Mouse (Mus musculus) embryonic facial prominence, embryonic 11.5 days (tissue): ENCODE measurements around the gene Ly6g6c. TPM values are rescaled to one million over a fixed set of nuclear protein-coding genes. Genes with fewer than 3 reads are reported as not detected.

Experiments used
- ATAC-seq: fragments of 200-750 bp; cut with Nextera tagmentation; replicated peaks from 2 replicates; pipeline ENCODE4 v1.8.0; 2017; ENCODE audit warnings: low read depth; ENCODE audit not compliant: insufficient number of reproducible peaks, low FRiP score, low TSS enrichment
- DNase-seq: peaks from one replicate; pipeline ENCODE4 v3.0.0-alpha.2; 2015; ENCODE audit warnings: low spot score
- H3K27ac ChIP-seq: fragments of 300-500 bp; sonication (generic); replicated peaks from 2 replicates; pipeline ENCODE4 v1.5.1; 2014; ENCODE audit warnings: mild to moderate bottlenecking, low read depth, low read length, control low read depth
- H3K27me3 ChIP-seq: fragments of 300-500 bp; sonication (generic); 2 replicates; pipeline ENCODE4 v1.6.1; 2014; ENCODE audit warnings: mild to moderate bottlenecking, low read length, moderate library complexity, mixed read lengths; ENCODE audit not compliant: control insufficient read depth, insufficient read depth
- H3K36me3 ChIP-seq: fragments of 300-500 bp; sonication (generic); replicated peaks from 2 replicates; pipeline ENCODE4 v1.6.1; 2014; ENCODE audit warnings: low read depth, mild to moderate bottlenecking, low read length, moderate library complexity, mixed read lengths; ENCODE audit not compliant: control insufficient read depth, insufficient read depth
- H3K4me1 ChIP-seq: fragments of 300-500 bp; sonication (generic); 2 replicates; pipeline ENCODE4 v1.6.1; 2014; ENCODE audit warnings: low read length, mixed read lengths; ENCODE audit not compliant: control insufficient read depth, insufficient read depth
- H3K4me2 ChIP-seq: fragments of 300-500 bp; sonication (generic); 2 replicates; pipeline ENCODE4 v1.6.1; 2014; ENCODE audit warnings: low read depth, mild to moderate bottlenecking, control low read depth, low read length, moderate library complexity
- H3K4me3 ChIP-seq: fragments of 300-500 bp; sonication (generic); 2 replicates; pipeline ENCODE4 v1.5.1; 2014; ENCODE audit warnings: low read depth, low read length, control low read depth
- H3K9ac ChIP-seq: fragments of 300-500 bp; sonication (generic); replicated peaks from 2 replicates; pipeline ENCODE4 v1.6.1; 2014; ENCODE audit warnings: mild to moderate bottlenecking, control low read depth, low read length
- H3K9me3 ChIP-seq: fragments of 300-500 bp; sonication (generic); replicated peaks from 2 replicates; pipeline ENCODE4 v1.6.1; 2016; ENCODE audit warnings: mild to moderate bottlenecking, low read length, inconsistent platforms, mixed read lengths; ENCODE audit not compliant: control insufficient read depth
- WGBS: fragments of 180-500 bp; shearing (Covaris S2); extraction: QIAGEN DNeasy Blood & Tissue Kit; methylation state at CpG from one replicate; pipeline ENCODE4 v1.1.7; 2014; 5-methylcytosine and 5-hydroxymethylcytosine counted together
- polyA plus RNA-seq: library from polyadenylated mRNA; unstranded; fragments of >200 nt; fragmentation: Nextera tagmentation; extraction: Ambion mirVana; gene quantifications from 2 replicates; pipeline ENCODE4 v1.2.1, GENCODE M21; 2014

Gene Ly6g6c
- polyA plus RNA-seq, 1 experiment from 2014 or later, result not detected

DNA sequence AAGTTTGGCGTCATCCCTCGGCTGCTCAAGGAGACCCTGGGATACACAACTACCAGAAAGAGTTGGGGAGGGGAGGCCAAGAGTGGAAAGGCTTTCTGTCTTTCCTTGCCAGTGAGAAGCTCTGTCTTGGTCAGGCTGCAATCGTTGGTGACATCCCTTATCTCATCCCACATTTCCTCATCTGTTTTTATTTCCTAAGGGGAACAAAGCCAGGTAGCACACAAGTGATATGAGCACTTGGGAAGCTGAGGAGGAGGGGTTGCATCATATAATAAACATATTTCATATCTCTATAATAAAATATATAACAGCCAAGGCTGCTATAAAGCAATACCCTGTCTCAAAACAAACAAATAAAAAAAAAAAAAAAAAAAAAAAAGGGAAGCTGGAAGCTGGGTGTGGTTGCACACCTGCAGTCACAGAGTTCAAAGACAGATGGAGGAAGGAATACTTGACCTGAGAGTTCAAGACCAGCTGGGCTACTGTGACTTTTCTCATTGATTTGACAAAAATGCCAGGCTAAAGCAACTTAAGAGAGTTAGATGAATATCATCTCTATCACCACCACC is 18.8 kb downstream of the Ly6g6c start:
- H3K4me1 ChIP-seq, result no peaks in the 10 kb centered on the region
- H3K4me3 ChIP-seq, result no peak overlapping the region
- ATAC-seq (no peak), DNase-seq (no peak)
- no peaks in the 10 kb centered on the region for H3K36me3 ChIP-seq
- no peak overlapping the region for H3K9ac ChIP-seq
- H3K4me2 ChIP-seq, result no peak overlapping the region
- H3K27me3 ChIP-seq, result no peaks in the 10 kb centered on the region
- H3K27ac ChIP-seq, result no peak overlapping the region
- WGBS, result 72% methylated on average over 3 of the region's 3 CpGs
- H3K9me3 ChIP-seq, result no peaks in the 10 kb centered on the region

GRCm38 (mm10) chr17:35085208-35085865 is 20.1 kb downstream of the Ly6g6c start, which contains the start of gene Ly6g6f:
Gene Ly6g6f (minus strand): TSS chr17:35085610.
- no peak within 1 kb of the TSS for H3K4me2 ChIP-seq
- no peaks in the 10 kb centered on the region for H3K27me3 ChIP-seq
- DNase-seq, result no peak
- H3K27ac ChIP-seq, result no peak within 1 kb of the TSS
- no peak for ATAC-seq
- WGBS, result 78% methylated on average over 7 of the region's 7 CpGs
- H3K9ac ChIP-seq, result no peak within 1 kb of the TSS
- H3K36me3 ChIP-seq, result no peaks in the 10 kb centered on the region
- no peaks in the 10 kb centered on the region for H3K9me3 ChIP-seq
- peaks cover 3% of the 10 kb centered on the region for H3K4me1 ChIP-seq
- no peak within 1 kb of the TSS for H3K4me3 ChIP-seq

- Histone ChIP-seq H3K27me3 (no peaks in the 10 kb centered on the region), H3K4me3 (no peak overlapping the region), H3K4me2 (no peak overlapping the region), H3K36me3 (0 out of 2 replicates have a peak, but pooled peaks cover 3% of the 10 kb centered on the region), H3K4me1 (peaks cover 3% of the 10 kb centered on the region), H3K9ac (no peak overlapping the region), H3K9me3 (no peaks in the 10 kb centered on the region), H3K27ac (no peak overlapping the region)
- 51% methylated on average over 2 of the region's 2 CpGs for WGBS
- DNase-seq (no peak), ATAC-seq (no peak)
Measured at GRCm38 (mm10) chr17:35088151-35088550, 23.0 kb downstream of the Ly6g6c start.

- H3K27ac ChIP-seq, result peak within 1 kb of the TSS; percentile 87
- ATAC-seq (peak; percentile 96), DNase-seq (peak; percentile 96)
- peak within 1 kb of the TSS; percentile 47 for H3K4me2 ChIP-seq
- H3K36me3 ChIP-seq, result 0 out of 2 replicates have a peak, but pooled peaks cover 3% of the 10 kb centered on the region
- H3K9me3 ChIP-seq, result no peaks in the 10 kb centered on the region
- H3K9ac ChIP-seq, result peak within 1 kb of the TSS; percentile 88
- H3K27me3 ChIP-seq, result no peaks in the 10 kb centered on the region
- H3K4me3 ChIP-seq, result peak within 1 kb of the TSS; percentile 44
- peaks cover 3% of the 10 kb centered on the region for H3K4me1 ChIP-seq
- WGBS, result 3% methylated on average over 63 of the region's 67 CpGs
Measured at GRCm38 (mm10) chr17:35088825-35089644, 23.8 kb downstream of the Ly6g6c start, which contains the start of gene Abhd16a. Gene Abhd16a (plus strand): TSS chr17:35089263.

- Histone ChIP-seq H3K27me3 (no peaks in the 10 kb centered on the region), H3K9ac (peak overlapping the region; percentile 88), H3K9me3 (no peaks in the 10 kb centered on the region), H3K36me3 (peaks cover 3% of the 10 kb centered on the region; the same call in 1 of the 2 replicates), H3K27ac (no peak overlapping the region), H3K4me3 (peak overlapping the region; percentile 44), H3K4me1 (peaks cover 3% of the 10 kb centered on the region), H3K4me2 (peak overlapping the region; percentile 47)
- 70% methylated on average over 8 of the region's 8 CpGs for WGBS
- no peak for DNase-seq
- no peak for ATAC-seq
Measured at GRCm38 (mm10) chr17:35090166-35090932, 25.2 kb downstream of the Ly6g6c start.

GRCm38 (mm10) chr17:35092403-35093198 is 27.4 kb downstream of the Ly6g6c start:
- ATAC-seq, result no peak
- Histone ChIP-seq H3K4me1 (peaks cover 3% of the 10 kb centered on the region), H3K27me3 (no peaks in the 10 kb centered on the region), H3K4me3 (no peak overlapping the region), H3K36me3 (peaks cover 5% of the 10 kb centered on the region), H3K4me2 (no peak overlapping the region), H3K27ac (no peak overlapping the region), H3K9me3 (no peaks in the 10 kb centered on the region), H3K9ac (no peak overlapping the region)
- DNase-seq, result no peak
- 88% methylated on average over 14 of the region's 14 CpGs for WGBS
